Mouse (Mus musculus) heart, embryonic 13.5 days (tissue): ENCODE measurements around the gene Nod2. TPM values are rescaled to one million over a fixed set of nuclear protein-coding genes. Genes with fewer than 3 reads are reported as not detected.
"Not testable (repeated sequence)": the region's sequence is repeated elsewhere in the genome, so short reads cannot be mapped to it uniquely, and the experiment has no call there.

Source experiments
- ATAC-seq: fragments of 200-750 bp; cut with Nextera tagmentation; 2 replicates; pipeline ENCODE4 v1.8.0; 2017; ENCODE audit warnings: moderate TSS enrichment; ENCODE audit not compliant: insufficient number of reproducible peaks, low FRiP score, low TSS enrichment; ENCODE audit errors: extremely low read depth
- H3K27ac ChIP-seq: fragments of 300-500 bp; sonication (generic); replicated peaks from 2 replicates; pipeline ENCODE4 v1.5.1; 2015; ENCODE audit warnings: moderate library complexity, mild to moderate bottlenecking, inconsistent platforms
- H3K27me3 ChIP-seq: fragments of 300-500 bp; sonication (generic); replicated peaks from 2 replicates; pipeline ENCODE4 v1.6.1; 2015; ENCODE audit warnings: mild to moderate bottlenecking, inconsistent platforms
- H3K36me3 ChIP-seq: fragments of 300-500 bp; sonication (generic); 2 replicates; pipeline ENCODE4 v1.6.1; 2015; ENCODE audit warnings: mild to moderate bottlenecking, inconsistent platforms
- H3K4me1 ChIP-seq: fragments of 300-500 bp; sonication (generic); 2 replicates; pipeline ENCODE4 v1.6.1; 2015; ENCODE audit warnings: inconsistent platforms
- H3K4me2 ChIP-seq: fragments of 300-500 bp; sonication (generic); 2 replicates; pipeline ENCODE4 v1.6.1; 2015; ENCODE audit warnings: inconsistent platforms, mild to moderate bottlenecking, moderate library complexity
- H3K4me3 ChIP-seq: fragments of 300-500 bp; sonication (generic); 2 replicates; pipeline ENCODE4 v1.5.1; 2015; ENCODE audit warnings: moderate library complexity, mild to moderate bottlenecking, inconsistent platforms
- H3K9ac ChIP-seq: fragments of 300-500 bp; sonication (generic); 2 replicates; pipeline ENCODE4 v1.6.1; 2015; ENCODE audit warnings: inconsistent platforms, mild to moderate bottlenecking, moderate library complexity
- H3K9me3 ChIP-seq: fragments of 300-500 bp; sonication (generic); 2 replicates; pipeline ENCODE4 v1.6.1; 2016; ENCODE audit warnings: inconsistent platforms
- WGBS: fragments of 180-500 bp; shearing (Covaris S2); methylation state at CpG from one replicate; pipeline ENCODE4 v1.1.7; 2015; ENCODE audit warnings: mixed read lengths; 5-methylcytosine and 5-hydroxymethylcytosine counted together
- polyA plus RNA-seq: library from polyadenylated mRNA; unstranded; fragments of >200 nt; fragmentation: Nextera tagmentation; extraction: Ambion mirVana; gene quantifications from 2 replicates; pipeline ENCODE4 v1.2.1, GENCODE M21; 2015

The Nod2 gene
- polyA plus RNA-seq, 1 experiment from 2014 or later = 0.08 TPM

- Histone ChIP-seq H3K4me3 (no peak overlapping the region), H3K27me3 (peaks cover 10% of the 10 kb centered on the region), H3K27ac (0 out of 2 replicates have a peak overlapping the region, but pooled peaks have one; percentile 26), H3K4me1 (peaks cover 4% of the 10 kb centered on the region), H3K4me2 (no peak overlapping the region), H3K9ac (no peak overlapping the region), H3K9me3 (no peaks in the 10 kb centered on the region), H3K36me3 (no peaks in the 10 kb centered on the region)
- no peak for ATAC-seq
- WGBS = 62% methylated on average over 7 of the region's 7 CpGs
Observed at GRCm38 (mm10) chr8:88633343-88633765, 13.8 kb upstream of the Nod2 start.

- Histone ChIP-seq H3K4me2 (peak within 1 kb of the TSS; percentile 14; the same call in 1 of the 2 replicates), H3K4me3 (peak within 1 kb of the TSS; percentile 13), H3K27me3 (no peaks in the 10 kb centered on the region), H3K36me3 (no peaks in the 10 kb centered on the region), H3K9ac (no peak within 1 kb of the TSS), H3K4me1 (peaks cover 4% of the 10 kb centered on the region), H3K9me3 (no peaks in the 10 kb centered on the region), H3K27ac (no peak within 1 kb of the TSS)
- 69% methylated on average over 14 of the region's 14 CpGs for WGBS
- ATAC-seq = 0 out of 2 replicates have a peak, but pooled peaks have one; percentile 32
Observed at GRCm38 (mm10) chr8:88635474-88636397, 11.4 kb upstream of the Nod2 start, which contains the start of gene Snx20. Gene Snx20 (minus strand): TSS chr8:88636128.

- no peak overlapping the region for H3K9ac ChIP-seq
- peaks cover 4% of the 10 kb centered on the region for H3K4me1 ChIP-seq
- no peak overlapping the region for H3K4me3 ChIP-seq
- ATAC-seq = no peak
- 74% methylated on average over 9 of the region's 9 CpGs for WGBS
- H3K9me3 ChIP-seq = no peaks in the 10 kb centered on the region
- no peak overlapping the region for H3K4me2 ChIP-seq
- no peaks in the 10 kb centered on the region for H3K36me3 ChIP-seq
- H3K27ac ChIP-seq = no peak overlapping the region
- H3K27me3 ChIP-seq = no peaks in the 10 kb centered on the region
Observed at GRCm38 (mm10) chr8:88637092-88638000, 9.8 kb upstream of the Nod2 start.

- WGBS = 95% methylated on average over 3 of the region's 3 CpGs
Observed at GRCm38 (mm10) chr8:88638908-88639307, 8.2 kb upstream of the Nod2 start.

GRCm38 (mm10) chr8:88642734-88643564 lies 4.2 kb upstream of the Nod2 start:
- Histone ChIP-seq H3K27me3 (peaks cover 5% of the 10 kb centered on the region), H3K27ac (no peak overlapping the region), H3K4me2 (no peak overlapping the region), H3K4me1 (peaks cover 12% of the 10 kb centered on the region), H3K4me3 (no peak overlapping the region), H3K36me3 (no peaks in the 10 kb centered on the region), H3K9ac (no peak overlapping the region), H3K9me3 (no peaks in the 10 kb centered on the region)
- WGBS = 67% methylated on average over 5 of the region's 5 CpGs
- ATAC-seq = no peak

More at GRCm38 (mm10) chr8:88638908-88639307, 8.2 kb upstream of the Nod2 start:
- no peaks in the 10 kb centered on the region for H3K36me3 ChIP-seq
- H3K27ac ChIP-seq = no peak overlapping the region
- no peaks in the 10 kb centered on the region for H3K27me3 ChIP-seq
- H3K4me2 ChIP-seq = no peak overlapping the region
- H3K4me1 ChIP-seq = no peaks in the 10 kb centered on the region
- H3K4me3 ChIP-seq = no peak overlapping the region
- H3K9me3 ChIP-seq = no peaks in the 10 kb centered on the region
- no peak overlapping the region for H3K9ac ChIP-seq
- ATAC-seq = no peak

- Histone ChIP-seq H3K4me1 (peaks cover 12% of the 10 kb centered on the region), H3K27ac (no peak overlapping the region), H3K36me3 (no peaks in the 10 kb centered on the region), H3K9ac (no peak overlapping the region), H3K4me2 (no peak overlapping the region), H3K27me3 (peaks cover 29% of the 10 kb centered on the region), H3K9me3 (no peaks in the 10 kb centered on the region), H3K4me3 (no peak overlapping the region)
- ATAC-seq = no peak
Observed at GRCm38 (mm10) chr8:88648322-88648721, 1.2 kb downstream of the Nod2 start.

GRCm38 (mm10) chr8:88650016-88650708 lies 3.0 kb downstream of the Nod2 start:
- Histone ChIP-seq H3K9ac (no peak overlapping the region), H3K4me1 (peaks cover 12% of the 10 kb centered on the region), H3K9me3 (no peaks in the 10 kb centered on the region), H3K27ac (no peak overlapping the region), H3K4me2 (no peak overlapping the region), H3K4me3 (no peak overlapping the region), H3K36me3 (no peaks in the 10 kb centered on the region), H3K27me3 (peaks cover 29% of the 10 kb centered on the region)
- ATAC-seq = no peak
- WGBS = 63% methylated on average over 6 of the region's 6 CpGs

GRCm38 (mm10) chr8:88651122-88651521 lies 4.0 kb downstream of the Nod2 start:
- peaks cover 12% of the 10 kb centered on the region for H3K4me1 ChIP-seq
- not testable (repeated sequence) for H3K9me3 ChIP-seq, H3K4me3 ChIP-seq, H3K36me3 ChIP-seq, H3K9ac ChIP-seq, ATAC-seq, H3K27ac ChIP-seq, H3K4me2 ChIP-seq
- H3K27me3 ChIP-seq = peaks cover 29% of the 10 kb centered on the region
- 51% methylated on average over 4 of the region's 4 CpGs for WGBS

GRCm38 (mm10) chr8:88655334-88655733 lies 8.2 kb downstream of the Nod2 start:
- no peak overlapping the region for H3K27ac ChIP-seq

GRCm38 (mm10) chr8:88659873-88660272 lies 12.8 kb downstream of the Nod2 start:
- Histone ChIP-seq H3K4me3 (no peak overlapping the region), H3K9me3 (no peaks in the 10 kb centered on the region; the same call in 1 of the 2 replicates), H3K4me2 (no peak overlapping the region), H3K9ac (no peak overlapping the region), H3K27ac (no peak overlapping the region), H3K36me3 (no peaks in the 10 kb centered on the region), H3K4me1 (no peaks in the 10 kb centered on the region), H3K27me3 (peaks cover 10% of the 10 kb centered on the region)
- WGBS = 85% methylated on average over 3 of the region's 3 CpGs
- no peak for ATAC-seq

More at GRCm38 (mm10) chr8:88655334-88655733, 8.2 kb downstream of the Nod2 start:
- no peak overlapping the region for H3K4me3 ChIP-seq
- H3K4me1 ChIP-seq = no peaks in the 10 kb centered on the region
- peaks cover 3% of the 10 kb centered on the region; the same call in 1 of the 2 replicates for H3K27me3 ChIP-seq
- no peak for ATAC-seq
- no peaks in the 10 kb centered on the region for H3K36me3 ChIP-seq
- H3K9me3 ChIP-seq = no peaks in the 10 kb centered on the region; the same call in 1 of the 2 replicates
- no peak overlapping the region for H3K4me2 ChIP-seq
- no peak overlapping the region for H3K9ac ChIP-seq
